Mouse (Mus musculus) hindbrain, embryonic 16.5 days (tissue): ENCODE data around the gene Btbd7. TPM values are rescaled to one million over a fixed set of nuclear protein-coding genes. Genes with fewer than 3 reads are reported as not detected.

ENCODE experiments used
- ATAC-seq: fragments of 200-750 bp; cut with Nextera tagmentation; 2 replicates; pipeline ENCODE4 v1.8.0; 2017; ENCODE audit warnings: moderate TSS enrichment, moderate library complexity
- H3K27ac ChIP-seq: fragments of 300-500 bp; sonication (generic); 2 replicates; pipeline ENCODE4 v1.5.1; 2014; ENCODE audit warnings: low read depth, mild to moderate bottlenecking, control low read depth, low read length, moderate library complexity
- H3K27me3 ChIP-seq: fragments of 300-500 bp; sonication (generic); replicated peaks from 2 replicates; pipeline ENCODE4 v1.6.1; 2014; ENCODE audit warnings: low read length; ENCODE audit not compliant: control insufficient read depth, insufficient read depth
- H3K36me3 ChIP-seq: fragments of 300-500 bp; sonication (generic); 2 replicates; pipeline ENCODE4 v1.6.1; 2014; ENCODE audit warnings: mild to moderate bottlenecking, low read length, moderate library complexity, mixed read lengths; ENCODE audit not compliant: control insufficient read depth, insufficient read depth
- H3K4me1 ChIP-seq: fragments of 300-500 bp; sonication (generic); 2 replicates; pipeline ENCODE4 v1.6.1; 2014; ENCODE audit warnings: low read depth, low read length; ENCODE audit not compliant: control insufficient read depth, insufficient read depth
- H3K4me2 ChIP-seq: fragments of 300-500 bp; sonication (generic); 2 replicates; pipeline ENCODE4 v1.6.1; 2014; ENCODE audit warnings: mild to moderate bottlenecking, low read length, control low read depth, moderate library complexity
- H3K4me3 ChIP-seq: fragments of 300-500 bp; sonication (generic); 2 replicates; pipeline ENCODE4 v1.5.1; 2014; ENCODE audit warnings: mild to moderate bottlenecking, low read length, control low read depth, moderate library complexity
- H3K9ac ChIP-seq: fragments of 300-500 bp; sonication (generic); 2 replicates; pipeline ENCODE4 v1.6.1; 2014; ENCODE audit warnings: low read depth, mild to moderate bottlenecking, control low read depth, low read length, moderate library complexity
- H3K9me3 ChIP-seq: fragments of 300-500 bp; sonication (generic); 2 replicates; pipeline ENCODE4 v1.6.1; 2014; ENCODE audit warnings: mild to moderate bottlenecking, low read length, moderate library complexity; ENCODE audit not compliant: control insufficient read depth
- WGBS: fragments of 180-500 bp; shearing (Covaris S2); extraction: QIAGEN DNeasy Blood & Tissue Kit; methylation state at CpG from one replicate; pipeline ENCODE4 v1.1.7; 2014; 5-methylcytosine and 5-hydroxymethylcytosine counted together
- polyA plus RNA-seq: library from polyadenylated mRNA; unstranded; fragments of >200 nt; fragmentation: Nextera tagmentation; extraction: Ambion mirVana; gene quantifications from 2 replicates; pipeline ENCODE4 v1.2.1, GENCODE M21; 2015

Btbd7 gene
- polyA plus RNA-seq, 1 experiment from 2014 or later = 10.3 TPM

DNA sequence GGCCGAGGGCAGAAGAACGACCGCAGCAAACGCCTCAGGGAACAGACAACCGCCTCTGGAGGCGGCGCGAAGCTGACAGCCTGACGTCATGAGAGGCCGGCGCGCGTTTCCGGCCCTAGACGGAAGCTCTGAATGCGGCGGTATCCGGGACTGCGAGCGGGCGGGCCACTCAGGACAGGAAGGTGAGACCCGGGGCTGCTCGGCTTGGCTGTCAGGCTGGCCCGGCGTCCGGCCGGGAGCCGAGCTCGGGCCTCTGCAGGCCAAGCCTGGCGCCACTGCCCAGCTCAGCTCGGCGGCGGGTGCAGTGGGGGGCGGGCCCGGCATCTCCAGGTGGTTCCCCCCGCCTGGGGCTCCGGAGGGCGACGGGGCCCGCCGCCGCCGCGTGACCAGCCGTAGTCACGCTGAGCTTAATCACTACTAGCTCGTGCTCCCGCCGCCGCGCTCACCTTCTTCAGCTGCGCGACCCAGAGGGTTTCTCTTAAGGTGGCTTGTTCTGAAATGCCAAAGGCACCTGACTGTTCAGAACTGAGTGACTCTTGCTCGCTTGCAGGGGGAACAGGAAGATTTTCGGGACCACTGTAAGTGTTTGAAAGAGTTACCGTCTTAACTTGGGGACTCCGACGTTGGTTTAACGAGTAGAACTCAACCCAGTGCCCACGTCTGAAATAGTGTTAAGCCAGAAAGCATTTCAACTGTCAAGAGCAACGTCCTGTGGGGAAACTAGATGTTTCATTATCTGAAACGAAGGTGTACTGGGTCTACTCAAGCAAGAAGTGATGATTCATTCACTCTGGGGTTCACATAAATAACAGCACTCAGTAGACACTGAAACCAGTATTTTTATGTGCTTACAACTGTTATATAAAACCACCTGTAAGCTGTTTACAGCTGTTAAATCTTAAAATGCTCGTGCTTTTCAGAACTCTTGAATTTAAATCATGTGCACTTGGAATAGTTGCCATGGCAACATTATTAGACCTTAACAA lies 134.4 kb downstream of the Btbd7 start, which contains the start of the genes Moap1 and Tmem251:
Moap1 (minus strand) TSS at position 73 of the 986 bp plus-strand sequence.
Tmem251 (plus strand) TSS at position 174 of the 986 bp plus-strand sequence.
- Histone ChIP-seq H3K4me3 (peak within 1 kb of the TSS; percentile 80), H3K9me3 (no peaks in the 10 kb centered on the region), H3K27ac (peak within 1 kb of the TSS; percentile 93), H3K27me3 (no peaks in the 10 kb centered on the region), H3K9ac (peak within 1 kb of the TSS; percentile 88), H3K4me2 (peak within 1 kb of the TSS; percentile 90), H3K36me3 (peaks cover 3% of the 10 kb centered on the region), H3K4me1 (peaks cover 22% of the 10 kb centered on the region)
- under 1% methylated on average over 63 of the region's 63 CpGs for WGBS
- peak; percentile 98 for ATAC-seq

GRCm38 (mm10) chr12:102743036-102743588 lies 135.2 kb downstream of the Btbd7 start:
- Histone ChIP-seq H3K27ac (peak overlapping the region; percentile 93), H3K9me3 (no peaks in the 10 kb centered on the region), H3K4me3 (peak overlapping the region; percentile 80), H3K27me3 (no peaks in the 10 kb centered on the region), H3K4me1 (peaks cover 22% of the 10 kb centered on the region), H3K9ac (peak overlapping the region; percentile 88), H3K4me2 (peak overlapping the region; percentile 90), H3K36me3 (peaks cover 3% of the 10 kb centered on the region; the same call in 1 of the 2 replicates)
- WGBS = under 1% methylated on average over 33 of the region's 33 CpGs
- peak; percentile 82 for ATAC-seq

DNA sequence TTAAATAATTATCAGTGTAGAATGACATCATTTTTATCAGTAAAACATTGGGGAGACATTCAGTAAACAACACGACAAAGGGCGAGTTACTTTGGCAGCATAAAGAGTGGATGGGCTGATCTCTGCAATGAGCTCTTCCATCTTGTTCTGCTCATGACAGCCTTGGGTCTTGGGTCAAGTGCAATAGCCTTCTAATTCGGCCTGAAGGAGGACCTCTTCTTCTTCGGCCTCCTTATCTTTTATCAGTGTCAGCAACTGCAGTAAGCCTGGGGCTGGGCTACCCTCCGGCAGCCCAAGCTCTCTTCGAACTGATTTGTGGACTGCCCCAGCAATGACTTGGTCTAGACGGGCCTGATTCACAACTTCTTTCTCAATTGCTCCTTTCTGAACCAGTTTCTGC lies 136.2 kb downstream of the Btbd7 start:
- Histone ChIP-seq H3K9ac (no peak overlapping the region), H3K9me3 (no peaks in the 10 kb centered on the region), H3K27me3 (no peaks in the 10 kb centered on the region), H3K4me1 (peaks cover 22% of the 10 kb centered on the region), H3K4me3 (no peak overlapping the region), H3K4me2 (no peak overlapping the region; the same call in 1 of the 2 replicates), H3K36me3 (peaks cover 3% of the 10 kb centered on the region; the same call in 1 of the 2 replicates), H3K27ac (no peak overlapping the region)
- 90% methylated on average over 7 of the region's 7 CpGs for WGBS
- ATAC-seq = no peak

- no peak for ATAC-seq
- Histone ChIP-seq H3K9ac (no peak overlapping the region), H3K4me3 (no peak overlapping the region), H3K36me3 (no peaks in the 10 kb centered on the region), H3K4me1 (peaks cover 22% of the 10 kb centered on the region), H3K4me2 (no peak overlapping the region), H3K9me3 (no peaks in the 10 kb centered on the region), H3K27ac (no peak overlapping the region), H3K27me3 (no peaks in the 10 kb centered on the region)
- WGBS = 60% methylated on average over 3 of the region's 3 CpGs
These were observed 138.0 kb downstream of the Btbd7 start for GRCm38 (mm10) chr12:102740285-102740684.

GRCm38 (mm10) chr12:102739096-102739495 lies 139.2 kb downstream of the Btbd7 start:
- no peaks in the 10 kb centered on the region for H3K9me3 ChIP-seq
- no peak overlapping the region for H3K4me2 ChIP-seq
- no peak overlapping the region for H3K27ac ChIP-seq
- H3K36me3 ChIP-seq = no peaks in the 10 kb centered on the region
- 83% methylated on average over 5 of the region's 5 CpGs for WGBS
- no peaks in the 10 kb centered on the region for H3K27me3 ChIP-seq
- H3K4me1 ChIP-seq = peaks cover 12% of the 10 kb centered on the region
- no peak for ATAC-seq
- H3K4me3 ChIP-seq = no peak overlapping the region
- H3K9ac ChIP-seq = no peak overlapping the region

- H3K27ac ChIP-seq = no peak overlapping the region
- H3K9me3 ChIP-seq = no peaks in the 10 kb centered on the region
- H3K4me1 ChIP-seq = peaks cover 15% of the 10 kb centered on the region
- H3K9ac ChIP-seq = no peak overlapping the region
- ATAC-seq = no peak
- H3K4me2 ChIP-seq = no peak overlapping the region
- H3K4me3 ChIP-seq = no peak overlapping the region
- no peaks in the 10 kb centered on the region for H3K27me3 ChIP-seq
- no peaks in the 10 kb centered on the region for H3K36me3 ChIP-seq
- 13% methylated on average over 4 of the region's 5 CpGs for WGBS
These were observed 144.9 kb downstream of the Btbd7 start for GRCm38 (mm10) chr12:102733381-102733780.

DNA sequence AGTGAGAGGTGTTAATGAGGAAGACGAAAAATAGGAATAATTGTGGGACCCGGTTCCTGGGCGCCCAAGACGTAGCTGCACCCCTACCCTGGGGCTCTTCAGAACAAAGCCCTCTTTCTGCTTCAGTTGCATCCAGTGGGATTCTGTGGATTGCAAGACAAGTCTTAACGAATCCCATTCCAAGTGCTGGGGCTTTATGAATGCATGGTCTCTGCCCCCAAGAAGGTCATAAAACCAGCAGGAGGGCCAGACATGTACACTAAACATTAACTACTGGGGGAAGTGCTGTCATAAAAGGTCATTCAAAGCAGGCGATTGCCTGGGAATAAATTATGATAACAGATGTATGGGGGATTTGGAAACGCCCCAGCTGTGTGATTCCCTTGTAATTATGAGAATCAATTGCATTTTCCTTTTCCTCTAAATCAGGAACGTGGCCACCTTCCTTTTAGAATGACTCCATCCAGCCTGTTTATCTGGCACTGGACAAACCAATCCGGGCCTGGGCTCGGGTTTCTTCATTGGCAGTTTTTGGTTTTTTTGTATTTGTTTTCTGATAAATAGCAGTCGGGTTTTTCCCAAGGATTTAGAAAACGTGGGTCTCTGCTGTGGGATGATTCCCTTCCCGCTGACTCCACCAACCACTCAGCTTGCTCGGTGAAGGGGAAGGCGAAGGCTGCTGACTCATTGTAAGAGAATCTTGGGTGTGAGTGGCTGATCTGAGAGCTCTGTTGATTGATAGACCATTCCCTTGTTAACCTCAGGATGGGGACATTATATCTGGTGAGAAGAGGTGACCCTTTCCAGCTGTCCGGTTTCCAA lies 147.3 kb downstream of the Btbd7 start:
- peaks cover 15% of the 10 kb centered on the region for H3K4me1 ChIP-seq
- peak overlapping the region; percentile 26; the same call in 1 of the 2 replicates for H3K4me3 ChIP-seq
- no peak overlapping the region for H3K9ac ChIP-seq
- no peaks in the 10 kb centered on the region for H3K27me3 ChIP-seq
- WGBS = 27% methylated on average over 16 of the region's 16 CpGs
- peak; percentile 53 for ATAC-seq
- H3K4me2 ChIP-seq = peak overlapping the region; percentile 45
- H3K36me3 ChIP-seq = no peaks in the 10 kb centered on the region
- peak overlapping the region; percentile 68 for H3K27ac ChIP-seq
- no peaks in the 10 kb centered on the region for H3K9me3 ChIP-seq
